Mouse (Mus musculus): Measurements from ENCODE around the gene Mea1. TPM values are rescaled to one million over a fixed set of nuclear protein-coding genes. Genes with fewer than 3 reads are reported as not detected.

Gene Mea1
- polyA plus RNA-seq, 1 experiment from 2014 or later: 170 TPM

- Histone ChIP-seq H3K9me3 (no peaks in the 10 kb centered on the region), H3K4me3 (no peak overlapping the region), H3K27me3 (no peaks in the 10 kb centered on the region), H3K4me2 (replicated peaks) (no peak overlapping the region), H3K4me1 (no peaks in the 10 kb centered on the region), H3K9ac (no peak overlapping the region), H3K27ac (no peak overlapping the region), H3K36me3 (peaks cover 47% of the 10 kb centered on the region)
- ATAC-seq (ENCODE audit: insufficient number of reproducible peaks, insufficient read depth, low FRiP score, low TSS enrichment): no peak
- 97% methylated on average over 1 of the region's 1 CpGs for WGBS
Measured at GRCm38 (mm10) chr17:46694517-46695063, 16.0 kb downstream of the Mea1 start.

- Histone ChIP-seq H3K9ac (no peak overlapping the region), H3K27ac (no peak overlapping the region), H3K36me3 (peaks cover 41% of the 10 kb centered on the region), H3K4me1 (peaks cover 17% of the 10 kb centered on the region), H3K4me3 (no peak overlapping the region), H3K27me3 (no peaks in the 10 kb centered on the region), H3K4me2 (replicated peaks) (no peak overlapping the region), H3K9me3 (no peaks in the 10 kb centered on the region)
- no peak for ATAC-seq (ENCODE audit: insufficient number of reproducible peaks, insufficient read depth, low FRiP score, low TSS enrichment)
- WGBS: 88% methylated on average over 6 of the region's 6 CpGs
Measured at GRCm38 (mm10) chr17:46698515-46698914, 19.9 kb downstream of the Mea1 start.

- Histone ChIP-seq H3K4me2 (replicated peaks) (no peak overlapping the region), H3K27ac (no peak overlapping the region), H3K4me1 (peaks cover 24% of the 10 kb centered on the region), H3K4me3 (no peak overlapping the region), H3K9ac (no peak overlapping the region), H3K9me3 (no peaks in the 10 kb centered on the region), H3K27me3 (no peaks in the 10 kb centered on the region), H3K36me3 (peaks cover 38% of the 10 kb centered on the region)
- WGBS: 82% methylated on average over 5 of the region's 5 CpGs
- ATAC-seq (ENCODE audit: insufficient number of reproducible peaks, insufficient read depth, low FRiP score, low TSS enrichment): no peak
Measured at GRCm38 (mm10) chr17:46699245-46699644, 20.7 kb downstream of the Mea1 start.

- 92% methylated on average over 3 of the region's 3 CpGs for WGBS
- Histone ChIP-seq H3K36me3 (peaks cover 38% of the 10 kb centered on the region), H3K4me1 (peaks cover 24% of the 10 kb centered on the region), H3K4me3 (no peak overlapping the region), H3K9me3 (no peaks in the 10 kb centered on the region), H3K4me2 (replicated peaks) (no peak overlapping the region), H3K9ac (no peak overlapping the region), H3K27me3 (no peaks in the 10 kb centered on the region), H3K27ac (no peak overlapping the region)
- no peak for ATAC-seq (ENCODE audit: insufficient number of reproducible peaks, insufficient read depth, low FRiP score, low TSS enrichment)
Measured at GRCm38 (mm10) chr17:46699912-46700311, 21.3 kb downstream of the Mea1 start.

- peaks cover 34% of the 10 kb centered on the region for H3K4me1 ChIP-seq
- WGBS: 86% methylated on average over 12 of the region's 12 CpGs
- H3K4me2 ChIP-seq (replicated peaks): no peak overlapping the region; the same call in 1 of the 2 replicates
- peaks cover 33% of the 10 kb centered on the region for H3K36me3 ChIP-seq
- peak overlapping the region; percentile 46; the same call in 1 of the 2 replicates for H3K27ac ChIP-seq
- no peak overlapping the region for H3K4me3 ChIP-seq
- peak overlapping the region; percentile 31; the same call in 1 of the 2 replicates for H3K9ac ChIP-seq
- no peaks in the 10 kb centered on the region for H3K9me3 ChIP-seq
- ATAC-seq (ENCODE audit: insufficient number of reproducible peaks, insufficient read depth, low FRiP score, low TSS enrichment): no peak
- no peaks in the 10 kb centered on the region for H3K27me3 ChIP-seq
Measured at GRCm38 (mm10) chr17:46701489-46701888, 22.9 kb downstream of the Mea1 start.

GRCm38 (mm10) chr17:46702100-46702499 is 23.5 kb downstream of the Mea1 start:
- no peaks in the 10 kb centered on the region for H3K9me3 ChIP-seq
- 90% methylated on average over 12 of the region's 12 CpGs for WGBS
- no peaks in the 10 kb centered on the region for H3K27me3 ChIP-seq
- H3K27ac ChIP-seq: no peak overlapping the region
- H3K36me3 ChIP-seq: peaks cover 32% of the 10 kb centered on the region
- no peak for ATAC-seq (ENCODE audit: insufficient number of reproducible peaks, insufficient read depth, low FRiP score, low TSS enrichment)
- H3K4me1 ChIP-seq: peaks cover 35% of the 10 kb centered on the region
- H3K4me2 ChIP-seq (replicated peaks): no peak overlapping the region; the same call in 1 of the 2 replicates
- no peak overlapping the region for H3K4me3 ChIP-seq
- H3K9ac ChIP-seq: 0 out of 2 replicates have a peak overlapping the region, but pooled peaks have one; percentile 31

GRCm38 (mm10) chr17:46702506-46702905 is 23.9 kb downstream of the Mea1 start:
- no peak overlapping the region for H3K27ac ChIP-seq
- H3K27me3 ChIP-seq: no peaks in the 10 kb centered on the region
- no peak for ATAC-seq (ENCODE audit: insufficient number of reproducible peaks, insufficient read depth, low FRiP score, low TSS enrichment)
- H3K4me1 ChIP-seq: peaks cover 35% of the 10 kb centered on the region
- 0 out of 2 replicates have a peak overlapping the region, but pooled peaks have one; percentile 89 for H3K4me3 ChIP-seq
- H3K9me3 ChIP-seq: no peaks in the 10 kb centered on the region
- peak overlapping the region; percentile 96; the same call in 1 of the 2 replicates for H3K9ac ChIP-seq
- WGBS: 86% methylated on average over 5 of the region's 5 CpGs
- peak overlapping the region; percentile 86 for H3K4me2 ChIP-seq (replicated peaks)
- peaks cover 28% of the 10 kb centered on the region for H3K36me3 ChIP-seq

GRCm38 (mm10) chr17:46703971-46704886 is 25.6 kb downstream of the Mea1 start:
- Histone ChIP-seq H3K36me3 (peaks cover 12% of the 10 kb centered on the region), H3K4me2 (replicated peaks) (peak overlapping the region; percentile 86), H3K4me3 (peak overlapping the region; percentile 89), H3K4me1 (peaks cover 35% of the 10 kb centered on the region), H3K9me3 (no peaks in the 10 kb centered on the region), H3K27ac (peak overlapping the region; percentile 92), H3K27me3 (no peaks in the 10 kb centered on the region), H3K9ac (peak overlapping the region; percentile 96)
- ATAC-seq (ENCODE audit: insufficient number of reproducible peaks, insufficient read depth, low FRiP score, low TSS enrichment): peak; percentile 78
- WGBS: 5% methylated on average over 40 of the region's 41 CpGs

- H3K27me3 ChIP-seq: no peaks in the 10 kb centered on the region
- no peaks in the 10 kb centered on the region for H3K9me3 ChIP-seq
- peak within 1 kb of the TSS; percentile 89 for H3K4me3 ChIP-seq
- peak within 1 kb of the TSS; percentile 96 for H3K9ac ChIP-seq
- H3K4me1 ChIP-seq: peaks cover 35% of the 10 kb centered on the region
- peak; percentile 95 for ATAC-seq (ENCODE audit: insufficient number of reproducible peaks, insufficient read depth, low FRiP score, low TSS enrichment)
- peak within 1 kb of the TSS; percentile 86 for H3K4me2 ChIP-seq (replicated peaks)
- WGBS: 1% methylated on average over 48 of the region's 48 CpGs
- H3K27ac ChIP-seq: peak within 1 kb of the TSS; percentile 92
- 0 out of 2 replicates have a peak, but pooled peaks cover 4% of the 10 kb centered on the region for H3K36me3 ChIP-seq
Measured at GRCm38 (mm10) chr17:46704887-46705835, 26.6 kb downstream of the Mea1 start, which contains the start of gene Ppp2r5d. Gene Ppp2r5d, minus strand, starts transcription at chr17:46705111.

GRCm38 (mm10) chr17:46706375-46707089 is 27.9 kb downstream of the Mea1 start:
- Histone ChIP-seq H3K27ac (no peak overlapping the region), H3K4me3 (no peak overlapping the region), H3K27me3 (no peaks in the 10 kb centered on the region), H3K9ac (no peak overlapping the region), H3K36me3 (0 out of 2 replicates have a peak, but pooled peaks cover 2% of the 10 kb centered on the region), H3K4me2 (replicated peaks) (no peak overlapping the region), H3K9me3 (no peaks in the 10 kb centered on the region), H3K4me1 (peaks cover 40% of the 10 kb centered on the region)
- 92% methylated on average over 14 of the region's 14 CpGs for WGBS
- ATAC-seq (ENCODE audit: insufficient number of reproducible peaks, insufficient read depth, low FRiP score, low TSS enrichment): no peak
